Mouse (Mus musculus): ENCODE results near the gene Supt3.

The Supt3 gene

GRCm38 (mm10) chr17:45115386-45115785 is 338.4 kb downstream of the Supt3 start:
- in situ Hi-C loops (cut with MboI, MseI) = no loop called here

- in situ Hi-C loops (cut with MboI, MseI) = no loop called here
Measured at GRCm38 (mm10) chr17:45118565-45119471, 341.9 kb downstream of the Supt3 start.

- in situ Hi-C loops (cut with MboI, MseI) = no loop called here
Measured at GRCm38 (mm10) chr17:45119609-45120201, 342.8 kb downstream of the Supt3 start.

GRCm38 (mm10) chr17:45123856-45124255 is 346.9 kb downstream of the Supt3 start:
- in situ Hi-C loops (cut with MboI, MseI) = no loop called here

- in situ Hi-C loops (cut with MboI, MseI) = no loop called here
Measured at GRCm38 (mm10) chr17:45128611-45129010, 351.7 kb downstream of the Supt3 start.

- in situ Hi-C loops (cut with MboI, MseI) = no loop called here
Measured at GRCm38 (mm10) chr17:45133501-45134400, 356.8 kb downstream of the Supt3 start.

- in situ Hi-C loops (cut with MboI, MseI) = no loop called here
Measured at GRCm38 (mm10) chr17:45136491-45136890, 359.5 kb downstream of the Supt3 start.

- in situ Hi-C loops (cut with MboI, MseI) = loop anchor here in 1 of 2 experiments (5.0 kb wide), 1 partner anchor 66 kb away; no protein-coding TSS in a partner anchor
Measured at GRCm38 (mm10) chr17:45143043-45143442, 366.1 kb downstream of the Supt3 start.

- in situ Hi-C loops (cut with MboI, MseI) = loop anchor here in 1 of 2 experiments (5.0 kb wide), 1 partner anchor 67 kb away; no protein-coding TSS in a partner anchor
Measured at GRCm38 (mm10) chr17:45144656-45145055, 367.7 kb downstream of the Supt3 start.

GRCm38 (mm10) chr17:45151312-45151929 is 374.5 kb downstream of the Supt3 start:
- in situ Hi-C loops (cut with MboI, MseI) = no loop called here

GRCm38 (mm10) chr17:45153721-45154120 is 376.8 kb downstream of the Supt3 start:
- in situ Hi-C loops (cut with MboI, MseI) = no loop called here

GRCm38 (mm10) chr17:45158171-45158691 is 381.3 kb downstream of the Supt3 start:
- in situ Hi-C loops (cut with MboI, MseI) = no loop called here

- in situ Hi-C loops (cut with MboI, MseI) = loop anchor here in 1 of 2 experiments (5.0 kb wide), 1 partner anchor 1858 kb away; no protein-coding TSS in a partner anchor
Measured at GRCm38 (mm10) chr17:45160651-45161050, 383.7 kb downstream of the Supt3 start.

- in situ Hi-C loops (cut with MboI, MseI) = no loop called here
Measured at GRCm38 (mm10) chr17:45165741-45166140, 388.8 kb downstream of the Supt3 start.
